Mouse (Mus musculus) lung, postnatal 0 days (tissue): ENCODE data around the gene Anxa6.

Experiments
- CTCF ChIP-seq: IDR thresholded peaks from 2 replicates; pipeline ENCODE4 v1.5.1; 2016; ENCODE audit warnings: antibody characterized with exemption, mild to moderate bottlenecking
- EP300 ChIP-seq: IDR thresholded peaks from 2 replicates; pipeline ENCODE4 v1.6.1; 2016; ENCODE audit warnings: antibody characterized with exemption, mild to moderate bottlenecking, control low read depth

DNA sequence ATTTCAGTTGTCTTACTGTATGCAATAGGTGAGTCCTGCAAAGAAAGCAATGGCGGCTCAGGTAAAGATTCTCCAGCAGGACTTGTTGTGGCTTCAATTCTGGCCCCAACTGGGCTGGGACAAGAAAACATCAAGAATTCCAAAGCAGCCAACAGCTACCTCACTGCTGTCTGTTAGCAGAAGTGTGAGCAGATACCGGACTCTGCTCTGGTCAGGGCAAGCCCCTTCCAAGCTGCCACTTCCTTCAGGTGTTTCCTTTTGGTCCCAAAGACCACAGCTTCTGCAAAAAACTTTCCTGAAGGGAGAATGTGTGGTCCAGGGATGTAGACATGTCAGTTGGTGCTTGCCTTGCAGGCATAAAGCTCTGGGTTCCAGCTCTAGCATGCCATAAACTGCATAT, 57.5 kb downstream of the Anxa6 start:
- TF ChIP-seq CTCF, result no peak
- no peak for TF ChIP-seq EP300
